Mouse (Mus musculus): Measurements from ENCODE around the gene Cox18. TPM values are rescaled to one million over a fixed set of nuclear protein-coding genes. Genes with fewer than 3 reads are reported as not detected.

The Cox18 gene
- polyA plus RNA-seq, 1 experiment from 2014 or later, result 28.5 TPM

DNA sequence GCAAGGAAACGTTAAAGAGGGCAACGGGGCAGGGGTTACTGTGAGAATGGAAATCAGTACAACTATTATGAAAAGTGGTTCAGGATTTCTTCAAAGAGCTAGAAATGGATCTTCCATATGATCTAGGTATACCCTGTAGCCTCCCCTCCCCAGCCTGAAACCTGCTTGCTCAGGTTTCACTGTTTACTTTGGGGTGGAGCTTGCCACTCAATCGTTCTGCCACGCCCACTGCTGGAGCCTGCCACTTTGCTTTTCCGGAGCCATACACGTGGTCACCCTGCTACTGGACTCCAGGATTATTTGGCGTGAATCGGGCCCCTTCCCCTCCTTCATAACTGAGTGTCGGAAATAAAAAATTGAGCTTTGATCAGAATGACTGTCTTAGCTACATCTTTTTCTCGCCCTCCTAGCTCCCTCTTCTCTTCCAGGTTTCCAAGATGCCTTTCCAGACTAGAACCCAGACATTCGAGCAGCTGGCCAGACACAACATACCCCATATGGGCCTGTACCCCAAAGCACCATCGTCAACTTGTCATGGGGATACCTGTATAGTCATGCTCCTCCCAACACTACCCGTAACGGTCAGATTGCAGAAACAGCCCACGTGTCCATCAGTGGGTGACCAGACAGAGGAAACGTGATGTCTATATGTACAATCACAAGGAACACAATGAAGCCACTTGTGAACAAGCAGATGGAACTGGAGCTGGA lies 23.7 kb downstream of the Cox18 start:
- Histone ChIP-seq H3K4me3 (ENCODE audit: low read length) (no peak overlapping the region), H3K9me3 (replicated peaks; ENCODE audit: control insufficient read depth, low read length) (no peaks in the 10 kb centered on the region), H3K4me2 (ENCODE audit: low read depth, low read length) (no peak overlapping the region), H3K4me1 (ENCODE audit: control insufficient read depth, insufficient read depth, low read length) (no peaks in the 10 kb centered on the region), H3K27me3 (ENCODE audit: control insufficient read depth, insufficient read depth, low read length) (no peaks in the 10 kb centered on the region), H3K36me3 (ENCODE audit: control insufficient read depth, insufficient read depth) (no peaks in the 10 kb centered on the region), H3K27ac (ENCODE audit: low read length) (no peak overlapping the region), H3K9ac (ENCODE audit: low read length) (no peak overlapping the region)
- 48% methylated on average over 16 of the region's 16 CpGs for WGBS
- ATAC-seq (replicated peaks; ENCODE audit: extremely low read depth, insufficient read depth, low FRiP score), result no peak

DNA sequence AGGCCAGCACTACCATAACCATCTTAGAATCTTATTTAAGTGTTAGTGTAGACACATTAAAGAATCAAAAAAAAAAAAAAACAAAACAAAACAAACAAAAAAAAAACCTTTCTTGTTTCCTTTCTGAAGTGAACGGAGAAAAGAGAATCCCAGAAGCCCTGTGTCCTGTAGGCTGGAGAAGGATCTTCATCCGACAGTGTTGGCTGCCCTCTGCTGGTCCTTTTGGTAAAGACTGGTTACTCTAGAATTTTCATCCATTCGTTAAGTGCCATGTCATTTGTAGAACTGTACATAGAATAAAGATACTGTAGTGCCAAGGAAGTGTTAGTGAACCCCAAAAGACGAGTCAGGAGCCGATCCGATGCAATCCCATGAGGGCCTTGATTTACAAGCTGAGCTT lies 29.0 kb downstream of the Cox18 start:
- H3K27ac ChIP-seq (ENCODE audit: low read length), result no peak overlapping the region
- H3K4me3 ChIP-seq (ENCODE audit: low read length), result no peak overlapping the region
- H3K4me1 ChIP-seq (ENCODE audit: control insufficient read depth, insufficient read depth, low read length), result no peaks in the 10 kb centered on the region
- H3K9me3 ChIP-seq (replicated peaks; ENCODE audit: control insufficient read depth, low read length), result no peaks in the 10 kb centered on the region; the same call in 1 of the 2 replicates
- no peaks in the 10 kb centered on the region for H3K27me3 ChIP-seq (ENCODE audit: control insufficient read depth, insufficient read depth, low read length)
- H3K4me2 ChIP-seq (ENCODE audit: low read depth, low read length), result no peak overlapping the region
- no peak for ATAC-seq (replicated peaks; ENCODE audit: extremely low read depth, insufficient read depth, low FRiP score)
- 18% methylated on average over 6 of the region's 6 CpGs for WGBS
- no peak overlapping the region for H3K9ac ChIP-seq (ENCODE audit: low read length)
- no peaks in the 10 kb centered on the region for H3K36me3 ChIP-seq (ENCODE audit: control insufficient read depth, insufficient read depth)

DNA sequence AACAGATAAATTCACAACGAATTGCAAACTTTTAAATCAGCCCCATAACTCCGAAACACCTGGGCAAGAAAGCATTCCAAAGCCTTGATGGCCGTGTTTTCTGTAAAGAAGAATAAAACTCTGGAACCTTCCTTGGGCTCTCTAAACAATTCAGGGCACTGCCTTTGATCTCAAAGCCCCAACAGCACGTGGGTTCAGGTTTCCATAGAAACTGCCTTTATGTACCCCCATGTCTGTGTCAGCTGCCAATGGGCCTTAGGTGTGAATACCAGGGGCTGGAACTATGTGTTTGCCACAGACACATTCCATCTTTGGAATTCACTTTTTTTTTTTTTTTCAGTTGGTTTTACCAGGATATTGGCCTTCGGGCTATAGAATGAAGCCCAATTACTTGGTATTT lies 41.0 kb downstream of the Cox18 start:
- Histone ChIP-seq H3K4me3 (ENCODE audit: low read length) (no peak overlapping the region), H3K9me3 (replicated peaks; ENCODE audit: control insufficient read depth, low read length) (no peaks in the 10 kb centered on the region), H3K27ac (ENCODE audit: low read length) (no peak overlapping the region), H3K4me2 (ENCODE audit: low read depth, low read length) (no peak overlapping the region), H3K36me3 (ENCODE audit: control insufficient read depth, insufficient read depth) (no peaks in the 10 kb centered on the region), H3K27me3 (ENCODE audit: control insufficient read depth, insufficient read depth, low read length) (no peaks in the 10 kb centered on the region), H3K9ac (ENCODE audit: low read length) (no peak overlapping the region), H3K4me1 (ENCODE audit: control insufficient read depth, insufficient read depth, low read length) (peaks cover 2% of the 10 kb centered on the region; the same call in 1 of the 2 replicates)
- 65% methylated on average over 5 of the region's 5 CpGs for WGBS
- no peak for ATAC-seq (replicated peaks; ENCODE audit: extremely low read depth, insufficient read depth, low FRiP score)

DNA sequence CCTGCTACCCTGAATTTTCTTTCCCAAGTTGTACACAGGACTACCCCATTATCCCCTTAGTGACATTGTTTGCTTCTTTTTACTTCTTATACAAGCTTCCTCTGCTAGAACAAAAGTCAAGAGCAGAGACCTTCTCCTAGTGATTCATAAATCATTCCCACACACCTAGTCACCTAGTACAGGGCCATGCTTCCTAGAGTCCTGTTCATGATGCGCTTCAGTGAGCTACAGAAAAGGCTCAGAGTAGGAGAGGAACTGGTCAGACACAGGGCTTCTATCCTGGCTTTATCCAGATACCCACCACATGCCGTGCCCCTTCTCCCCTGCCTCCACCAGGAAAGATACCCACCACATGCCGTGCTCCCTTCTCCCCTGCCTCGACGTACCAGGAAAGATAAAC lies 44.7 kb downstream of the Cox18 start:
- H3K27me3 ChIP-seq (ENCODE audit: control insufficient read depth, insufficient read depth, low read length), result no peaks in the 10 kb centered on the region
- H3K36me3 ChIP-seq (ENCODE audit: control insufficient read depth, insufficient read depth), result no peaks in the 10 kb centered on the region
- H3K9ac ChIP-seq (ENCODE audit: low read length), result no peak overlapping the region
- H3K4me3 ChIP-seq (ENCODE audit: low read length), result no peak overlapping the region
- H3K9me3 ChIP-seq (replicated peaks; ENCODE audit: control insufficient read depth, low read length), result no peaks in the 10 kb centered on the region
- WGBS, result 60% methylated on average over 5 of the region's 5 CpGs
- H3K27ac ChIP-seq (ENCODE audit: low read length), result no peak overlapping the region
- no peak for ATAC-seq (replicated peaks; ENCODE audit: extremely low read depth, insufficient read depth, low FRiP score)
- H3K4me1 ChIP-seq (ENCODE audit: control insufficient read depth, insufficient read depth, low read length), result peaks cover 2% of the 10 kb centered on the region; the same call in 1 of the 2 replicates
- no peak overlapping the region for H3K4me2 ChIP-seq (ENCODE audit: low read depth, low read length)

DNA sequence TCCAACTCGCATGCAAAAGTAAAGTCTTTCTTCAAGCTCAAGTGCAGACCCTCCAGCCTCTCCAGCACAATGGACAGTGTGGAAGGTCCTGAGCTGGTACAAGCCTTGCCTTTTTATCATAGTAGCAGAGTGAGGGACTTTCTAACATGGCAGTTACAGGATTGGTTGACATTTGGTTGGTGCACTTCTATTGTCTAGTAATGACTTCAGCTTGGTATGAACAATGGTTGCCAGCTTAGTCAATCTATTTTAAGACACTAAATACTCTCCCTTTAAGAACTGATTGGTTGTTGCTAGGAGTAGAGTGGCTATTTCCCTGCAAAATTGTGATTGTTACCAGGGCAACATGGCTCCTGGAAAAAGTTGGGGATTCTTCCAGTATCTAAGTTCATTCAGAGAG lies 45.7 kb downstream of the Cox18 start:
- Histone ChIP-seq H3K27me3 (ENCODE audit: control insufficient read depth, insufficient read depth, low read length) (no peaks in the 10 kb centered on the region), H3K9ac (ENCODE audit: low read length) (no peak overlapping the region), H3K9me3 (replicated peaks; ENCODE audit: control insufficient read depth, low read length) (no peaks in the 10 kb centered on the region), H3K4me3 (ENCODE audit: low read length) (no peak overlapping the region), H3K36me3 (ENCODE audit: control insufficient read depth, insufficient read depth) (no peaks in the 10 kb centered on the region), H3K4me2 (ENCODE audit: low read depth, low read length) (no peak overlapping the region; the same call in 1 of the 2 replicates), H3K27ac (ENCODE audit: low read length) (peak overlapping the region; percentile 80), H3K4me1 (ENCODE audit: control insufficient read depth, insufficient read depth, low read length) (peaks cover 2% of the 10 kb centered on the region; the same call in 1 of the 2 replicates)
- WGBS, result 62% methylated on average over 1 of the region's 1 CpGs
- peak; percentile 86 for ATAC-seq (replicated peaks; ENCODE audit: extremely low read depth, insufficient read depth, low FRiP score)

Other genes with a start within 250 kb of the Cox18 start
- gene Ankrd17, start 142.6 kb upstream of the Cox18 start, polyA plus RNA-seq (2015; fragmentation: Nextera tagmentation; extraction: Ambion mirVana), result 15.7 and 15.8 TPM in 2 replicates
- 2.2 and 3.4 TPM in 2 replicates for gene Gm9958, start 143.2 kb upstream of the Cox18 start, polyA plus RNA-seq (2015; fragmentation: Nextera tagmentation; extraction: Ambion mirVana)
- gene Alb, start 236.9 kb upstream of the Cox18 start, polyA plus RNA-seq (2015; fragmentation: Nextera tagmentation; extraction: Ambion mirVana), result 5.7 and 6.5 TPM in 2 replicates

All from heart, embryonic 16.5 days (tissue).